Mouse (Mus musculus): ENCODE measurements around the gene St7.

GRCm38 (mm10) chr6:17787810-17788209 lies 95.1 kb downstream of the St7 start:
- TF ChIP-seq CTCF (IDR thresholded peaks at IDR 0.05; ENCODE audit: borderline replicate concordance, extremely low read depth, insufficient read depth, insufficient read length) (no peak), POLR2A (IDR thresholded peaks at IDR 0.05; ENCODE audit: borderline replicate concordance, extremely low read depth, insufficient read depth, insufficient read length, poor library complexity, severe bottlenecking) (no peak)
